Mouse (Mus musculus) splenic B cell, adult 2 months (primary cell): ENCODE measurements around the gene Zfp420.
A peak's percentile ranks its signal among the peaks of the same experiment; 100 is the strongest.

Experiments used
- DNase-seq: peaks from one replicate; pipeline ENCODE4 v3.0.0-alpha.2; 2011; ENCODE audit warnings: low read depth, low spot score
- H3K27me3 ChIP-seq: 2 replicates; pipeline ENCODE4 v1.6.1; 2012; ENCODE audit warnings: mild to moderate bottlenecking, low read length, moderate library complexity, mixed read lengths; ENCODE audit not compliant: control insufficient read depth, poor library complexity, insufficient read depth, severe bottlenecking
- H3K36me3 ChIP-seq: 2 replicates; pipeline ENCODE4 v1.6.1; 2012; ENCODE audit warnings: mild to moderate bottlenecking, low read length, moderate library complexity, mixed read lengths; ENCODE audit not compliant: control insufficient read depth, poor library complexity, insufficient read depth, severe bottlenecking

Zfp420 gene

GRCm38 (mm10) chr7:29859532-29860517 is at the start of gene Zfp420:
Zfp420 (plus strand) TSS chr7:29859979.
- no peaks in the 10 kb centered on the region for H3K27me3 ChIP-seq
- peak; percentile 83 for DNase-seq
- no peaks in the 10 kb centered on the region for H3K36me3 ChIP-seq

- Histone ChIP-seq H3K36me3 (no peaks in the 10 kb centered on the region), H3K27me3 (no peaks in the 10 kb centered on the region)
- no peak for DNase-seq
Measured at GRCm38 (mm10) chr7:29812244-29812643, 47.5 kb upstream of the Zfp420 start.

GRCm38 (mm10) chr7:29814381-29814780 is 45.4 kb upstream of the Zfp420 start:
- DNase-seq, result no peak
- no peaks in the 10 kb centered on the region for H3K36me3 ChIP-seq
- H3K27me3 ChIP-seq, result no peaks in the 10 kb centered on the region

- no peak for DNase-seq
- no peaks in the 10 kb centered on the region for H3K27me3 ChIP-seq
Measured at GRCm38 (mm10) chr7:29815061-29815784, 44.6 kb upstream of the Zfp420 start.

GRCm38 (mm10) chr7:29815910-29816429 is 43.8 kb upstream of the Zfp420 start, which contains the start of gene Zfp790:
Zfp790 (plus strand) TSS chr7:29816114.
- no peaks in the 10 kb centered on the region for H3K27me3 ChIP-seq
- peak; percentile 90 for DNase-seq
- no peaks in the 10 kb centered on the region for H3K36me3 ChIP-seq

More at GRCm38 (mm10) chr7:29815061-29815784, 44.6 kb upstream of the Zfp420 start:
- no peaks in the 10 kb centered on the region for H3K36me3 ChIP-seq

GRCm38 (mm10) chr7:29818619-29819254 is 41.0 kb upstream of the Zfp420 start:
- DNase-seq, result peak; percentile 83
- Histone ChIP-seq H3K36me3 (peaks cover 4% of the 10 kb centered on the region), H3K27me3 (no peaks in the 10 kb centered on the region)

GRCm38 (mm10) chr7:29828001-29828400 is 31.8 kb upstream of the Zfp420 start:
- Histone ChIP-seq H3K27me3 (no peaks in the 10 kb centered on the region), H3K36me3 (peaks cover 14% of the 10 kb centered on the region)
- no peak for DNase-seq

- H3K36me3 ChIP-seq, result peaks cover 12% of the 10 kb centered on the region
- no peak for DNase-seq
- no peaks in the 10 kb centered on the region for H3K27me3 ChIP-seq
Measured at GRCm38 (mm10) chr7:29829804-29830203, 30.0 kb upstream of the Zfp420 start.

- Histone ChIP-seq H3K36me3 (peaks cover 1% of the 10 kb centered on the region; the same call in 1 of the 2 replicates), H3K27me3 (no peaks in the 10 kb centered on the region)
- DNase-seq, result no peak
Measured at GRCm38 (mm10) chr7:29836816-29837215, 23.0 kb upstream of the Zfp420 start.

- H3K27me3 ChIP-seq, result no peaks in the 10 kb centered on the region
- H3K36me3 ChIP-seq, result no peaks in the 10 kb centered on the region
Measured at GRCm38 (mm10) chr7:29839256-29839655, 20.5 kb upstream of the Zfp420 start.

GRCm38 (mm10) chr7:29842105-29842504 is 17.7 kb upstream of the Zfp420 start:
- Histone ChIP-seq H3K36me3 (peaks cover 2% of the 10 kb centered on the region; the same call in 1 of the 2 replicates), H3K27me3 (no peaks in the 10 kb centered on the region)
- DNase-seq, result no peak

More at GRCm38 (mm10) chr7:29839256-29839655, 20.5 kb upstream of the Zfp420 start:
- no peak for DNase-seq

- Histone ChIP-seq H3K36me3 (peaks cover 2% of the 10 kb centered on the region), H3K27me3 (no peaks in the 10 kb centered on the region)
- no peak for DNase-seq
Measured at GRCm38 (mm10) chr7:29844616-29845015, 15.2 kb upstream of the Zfp420 start.

- H3K36me3 ChIP-seq, result no peaks in the 10 kb centered on the region
- DNase-seq, result no peak
Measured at GRCm38 (mm10) chr7:29852831-29853218, 7.0 kb upstream of the Zfp420 start.

GRCm38 (mm10) chr7:29853219-29853842 is 6.4 kb upstream of the Zfp420 start, which contains the start of gene Zfp940:
Zfp940 (minus strand) TSS chr7:29853669.
- Histone ChIP-seq H3K36me3 (no peaks in the 10 kb centered on the region), H3K27me3 (no peaks in the 10 kb centered on the region)
- DNase-seq, result peak; percentile 85

More at GRCm38 (mm10) chr7:29852831-29853218, 7.0 kb upstream of the Zfp420 start:
- H3K27me3 ChIP-seq, result no peaks in the 10 kb centered on the region
